Mouse (Mus musculus) megakaryocyte progenitor cell, adult 5-6 weeks (primary cell): Measurements from ENCODE around the gene BC067074. TPM values are rescaled to one million over a fixed set of nuclear protein-coding genes. Genes with fewer than 3 reads are reported as not detected.
A peak's percentile ranks its signal among the peaks of the same experiment; 100 is the strongest.

Source experiments
- ATAC-seq: replicated peaks from 2 replicates; pipeline ENCODE4 v1.8.0; 2016; ENCODE audit warnings: mild to moderate bottlenecking, moderate TSS enrichment, inconsistent platforms; ENCODE audit not compliant: poor library complexity
- total RNA-seq, 2 experiments: library from RNA; stranded (forward) in 1 of 2; stranded (reverse) in 1 of 2; fragments of 157-497, 149-512 nt in 1 of 2; fragments of 200-1000 nt in 1 of 2; gene quantifications; 2 replicates each; pipeline versions ENCODE4 v1.2.3 to v1.2.4; 2015 to 2017

The BC067074 gene
- total RNA-seq, 2 experiments from 2014 or later = 0.10 TPM; not detected in 1

GRCm38 (mm10) chr13:113319588-113319987 is 26.6 kb downstream of the BC067074 start:
- no peak for ATAC-seq

GRCm38 (mm10) chr13:113321972-113322371 is 29.0 kb downstream of the BC067074 start:
- ATAC-seq = peak; percentile 86

GRCm38 (mm10) chr13:113324241-113324640 is 31.3 kb downstream of the BC067074 start:
- ATAC-seq = no peak

- no peak for ATAC-seq
Observed at GRCm38 (mm10) chr13:113325678-113326077, 32.7 kb downstream of the BC067074 start.

- peak; percentile 33 for ATAC-seq
Observed at GRCm38 (mm10) chr13:113332256-113332655, 39.3 kb downstream of the BC067074 start.

- no peak for ATAC-seq
Observed at GRCm38 (mm10) chr13:113333374-113333773, 40.4 kb downstream of the BC067074 start.

- no peak for ATAC-seq
Observed at GRCm38 (mm10) chr13:113333931-113334330, 41.0 kb downstream of the BC067074 start.

GRCm38 (mm10) chr13:113334773-113335172 is 41.8 kb downstream of the BC067074 start:
- ATAC-seq = no peak

GRCm38 (mm10) chr13:113337223-113337858 is 44.4 kb downstream of the BC067074 start:
- no peak for ATAC-seq

- ATAC-seq = peak; percentile 86
Observed at GRCm38 (mm10) chr13:113340644-113341043, 47.7 kb downstream of the BC067074 start.

- no peak for ATAC-seq
Observed at GRCm38 (mm10) chr13:113341161-113341560, 48.2 kb downstream of the BC067074 start.

- no peak for ATAC-seq
Observed at GRCm38 (mm10) chr13:113342355-113342919, 49.5 kb downstream of the BC067074 start.

GRCm38 (mm10) chr13:113350743-113351430 is 57.9 kb downstream of the BC067074 start:
- no peak for ATAC-seq

- ATAC-seq = no peak
Observed at GRCm38 (mm10) chr13:113353546-113353945, 60.6 kb downstream of the BC067074 start.

- ATAC-seq = no peak; the same call in 1 of the 2 replicates
Observed at GRCm38 (mm10) chr13:113353955-113354354, 61.0 kb downstream of the BC067074 start.

- no peak for ATAC-seq
Observed at GRCm38 (mm10) chr13:113355022-113355421, 62.1 kb downstream of the BC067074 start.

- no peak for ATAC-seq
Observed at GRCm38 (mm10) chr13:113357438-113358144, 64.6 kb downstream of the BC067074 start.

GRCm38 (mm10) chr13:113359676-113360075 is 66.7 kb downstream of the BC067074 start:
- no peak for ATAC-seq

GRCm38 (mm10) chr13:113365976-113366375 is 73.0 kb downstream of the BC067074 start:
- ATAC-seq = no peak

- ATAC-seq = no peak
Observed at GRCm38 (mm10) chr13:113368931-113369579, 76.1 kb downstream of the BC067074 start.

GRCm38 (mm10) chr13:113369622-113370021 is 76.7 kb downstream of the BC067074 start:
- no peak for ATAC-seq
